Mouse (Mus musculus): ENCODE results near the gene Lrrk1.

The Lrrk1 gene

DNA sequence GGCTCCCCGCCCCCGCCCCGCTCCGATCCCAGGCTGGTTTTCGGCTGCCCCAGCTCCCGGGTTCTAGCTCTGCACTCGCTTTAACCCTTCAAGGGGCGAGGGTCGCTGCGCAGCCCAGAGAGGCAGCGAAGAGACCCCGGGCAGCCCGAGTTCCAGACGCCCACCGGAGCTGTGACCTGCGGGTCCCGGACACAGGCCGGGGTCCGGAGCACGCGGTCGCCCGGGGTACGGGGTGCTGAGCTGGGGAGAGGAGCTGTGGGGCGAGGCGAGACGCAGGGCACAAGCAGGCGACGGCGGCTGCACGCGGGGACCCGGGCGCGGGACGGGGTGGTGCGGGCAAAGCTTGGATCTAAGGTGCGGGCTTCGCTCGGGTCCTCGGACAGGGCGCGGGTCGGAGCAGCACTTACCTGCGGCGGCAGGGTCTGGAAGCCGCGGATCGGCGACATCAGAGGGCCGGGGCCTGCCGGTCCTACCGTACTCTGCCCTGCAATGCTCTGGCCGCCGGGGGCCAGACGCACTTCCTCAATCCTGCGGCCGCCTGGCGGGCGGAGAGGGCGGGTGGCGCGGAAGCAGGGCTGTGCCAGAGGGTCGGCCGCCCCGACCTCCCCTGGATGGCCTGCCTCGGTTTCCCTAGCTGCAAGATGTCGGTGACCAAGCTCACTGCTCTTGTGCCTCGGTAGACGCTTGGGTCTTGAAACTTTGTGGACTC is at the start of gene Lrrk1:
Gene Lrrk1, minus strand, starts transcription at position 538 of the 709 bp plus-strand sequence.
- DNase-seq (ENCODE audit: low spot score): no peak

DNA sequence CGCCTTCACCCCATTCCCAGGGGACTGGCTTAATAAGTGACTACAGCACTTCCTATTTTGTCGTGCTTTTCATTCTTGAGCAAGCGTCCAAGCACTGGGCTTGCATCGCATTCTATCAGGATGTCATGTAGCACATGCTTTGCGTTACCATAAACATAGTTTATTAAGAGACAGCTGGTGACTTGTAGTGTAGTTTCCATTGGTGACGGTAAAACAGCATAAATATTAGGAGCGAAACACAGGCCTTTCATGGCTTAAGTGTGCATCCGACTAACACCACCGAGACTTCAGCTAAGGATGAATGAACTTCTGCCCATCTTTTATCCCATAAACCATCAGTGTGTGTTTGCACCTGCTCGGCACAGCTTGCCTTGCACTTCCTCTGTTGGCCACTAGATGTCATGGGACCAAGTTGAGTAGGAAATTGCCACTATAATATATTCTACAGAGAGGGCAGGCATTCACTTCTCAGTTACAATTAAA is 46.3 kb upstream of the Lrrk1 start:
- DNase-seq (ENCODE audit: low spot score): no peak

GRCm38 (mm10) chr7:66427437-66428161 is 39.4 kb upstream of the Lrrk1 start, which contains the start of gene Aldh1a3:
TSS of gene Aldh1a3 (minus strand) at chr7:66427517.
- DNase-seq (ENCODE audit: low spot score): peak; percentile 62

GRCm38 (mm10) chr7:66427053-66427436 is 38.9 kb upstream of the Lrrk1 start:
- DNase-seq (ENCODE audit: low spot score): no peak

DNA sequence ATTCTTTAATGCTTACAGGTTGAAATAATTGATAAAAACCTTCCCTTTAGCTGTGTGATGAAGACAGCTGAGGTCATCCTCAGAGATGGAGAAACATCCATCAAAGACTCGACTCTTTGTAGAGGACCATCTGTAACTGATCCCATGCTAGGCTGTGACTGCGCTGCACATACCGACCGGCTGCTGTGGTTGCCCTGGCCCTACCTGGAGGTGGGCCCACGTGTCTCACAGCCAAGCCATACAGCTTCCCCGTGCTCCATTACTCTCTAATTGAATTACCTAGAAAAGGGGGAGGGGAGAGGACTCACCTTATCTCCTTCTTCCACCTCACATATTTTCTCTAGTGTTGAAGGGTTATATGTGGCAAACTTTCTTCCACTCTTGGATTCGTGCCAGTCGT is 33.8 kb upstream of the Lrrk1 start:
- DNase-seq (ENCODE audit: low spot score): no peak

DNA sequence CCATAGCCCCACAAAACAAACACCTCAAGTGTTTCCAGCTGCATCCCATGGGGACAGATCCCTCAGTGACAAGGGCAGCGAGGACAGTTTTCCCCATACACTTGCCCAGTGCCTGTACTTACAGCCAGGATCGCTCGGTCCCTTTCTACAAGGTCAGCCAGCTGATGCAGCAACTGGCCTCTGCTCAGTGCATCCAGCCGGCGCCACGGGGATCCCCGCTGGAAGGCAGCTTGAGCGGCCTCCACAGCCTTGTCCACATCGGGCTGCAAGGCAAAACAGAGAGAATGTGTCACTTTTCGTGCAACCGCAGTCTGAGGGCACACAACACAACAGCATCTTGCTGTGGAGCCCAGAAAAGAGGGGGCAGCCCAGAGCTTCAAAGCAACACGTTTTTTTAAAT is 30.8 kb upstream of the Lrrk1 start:
- peak; percentile 51 for DNase-seq (ENCODE audit: low spot score)

- DNase-seq (ENCODE audit: low spot score): no peak
These were observed 28.7 kb upstream of the Lrrk1 start for GRCm38 (mm10) chr7:66416829-66417228.

DNA sequence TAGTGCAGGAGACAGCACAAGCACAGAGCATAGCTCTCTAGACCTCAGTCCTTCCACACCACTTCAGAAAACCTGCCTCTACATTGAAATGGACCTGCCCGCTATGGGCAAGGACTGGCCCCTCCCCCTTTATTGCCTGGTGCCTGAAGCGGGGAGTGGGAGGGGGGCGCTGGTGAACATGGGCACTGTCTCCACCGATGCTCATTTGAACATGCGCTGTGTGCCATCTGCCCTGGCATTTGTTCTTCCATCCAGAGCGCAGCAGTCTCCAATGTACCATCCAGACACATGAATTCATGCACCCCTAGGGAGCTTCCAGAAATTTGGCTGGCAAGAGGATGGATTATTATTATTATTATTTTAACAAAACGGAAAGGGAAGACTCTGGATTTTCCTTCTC is 24.9 kb upstream of the Lrrk1 start:
- DNase-seq (ENCODE audit: low spot score): no peak

DNA sequence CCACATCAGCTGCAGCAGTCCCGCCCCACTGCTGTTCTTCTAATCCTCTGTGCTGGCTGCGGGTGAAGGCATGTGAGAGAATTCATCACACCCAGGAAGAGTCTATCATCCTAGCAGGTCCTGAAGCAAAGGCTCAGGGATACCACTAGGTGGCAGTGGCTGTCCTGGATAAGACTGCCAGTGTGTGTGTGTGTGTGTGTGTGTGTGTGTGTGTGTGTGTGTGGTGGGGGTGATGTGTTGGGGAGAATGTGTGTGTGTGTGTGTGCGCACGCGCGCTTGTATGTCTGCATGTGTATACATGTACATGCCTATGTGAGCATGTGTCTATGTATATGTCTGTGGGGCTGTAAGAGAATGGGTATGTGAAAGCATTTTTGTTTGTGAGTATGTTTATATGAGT is 21.3 kb upstream of the Lrrk1 start:
- DNase-seq (ENCODE audit: low spot score): no peak

DNA sequence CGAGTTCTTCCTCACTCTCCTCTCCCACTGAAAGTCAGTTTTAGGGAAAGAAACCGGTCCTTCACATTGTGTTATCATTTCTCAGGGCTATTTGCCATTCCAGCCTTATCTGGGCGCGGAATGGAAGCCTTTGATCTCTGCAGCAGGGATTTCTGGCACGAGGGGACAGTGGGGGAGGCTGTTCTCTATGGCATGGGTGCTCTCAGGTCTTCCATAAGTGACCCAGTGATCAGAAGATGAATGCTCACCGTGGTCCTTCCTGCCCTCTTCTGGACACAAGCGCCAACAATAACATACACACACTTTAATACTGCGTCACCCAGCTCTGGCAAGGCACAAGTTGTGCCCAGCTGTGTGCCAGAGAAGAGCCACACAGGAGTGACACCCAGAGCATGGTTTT is 18.8 kb upstream of the Lrrk1 start:
- peak; percentile 67 for DNase-seq (ENCODE audit: low spot score)

DNA sequence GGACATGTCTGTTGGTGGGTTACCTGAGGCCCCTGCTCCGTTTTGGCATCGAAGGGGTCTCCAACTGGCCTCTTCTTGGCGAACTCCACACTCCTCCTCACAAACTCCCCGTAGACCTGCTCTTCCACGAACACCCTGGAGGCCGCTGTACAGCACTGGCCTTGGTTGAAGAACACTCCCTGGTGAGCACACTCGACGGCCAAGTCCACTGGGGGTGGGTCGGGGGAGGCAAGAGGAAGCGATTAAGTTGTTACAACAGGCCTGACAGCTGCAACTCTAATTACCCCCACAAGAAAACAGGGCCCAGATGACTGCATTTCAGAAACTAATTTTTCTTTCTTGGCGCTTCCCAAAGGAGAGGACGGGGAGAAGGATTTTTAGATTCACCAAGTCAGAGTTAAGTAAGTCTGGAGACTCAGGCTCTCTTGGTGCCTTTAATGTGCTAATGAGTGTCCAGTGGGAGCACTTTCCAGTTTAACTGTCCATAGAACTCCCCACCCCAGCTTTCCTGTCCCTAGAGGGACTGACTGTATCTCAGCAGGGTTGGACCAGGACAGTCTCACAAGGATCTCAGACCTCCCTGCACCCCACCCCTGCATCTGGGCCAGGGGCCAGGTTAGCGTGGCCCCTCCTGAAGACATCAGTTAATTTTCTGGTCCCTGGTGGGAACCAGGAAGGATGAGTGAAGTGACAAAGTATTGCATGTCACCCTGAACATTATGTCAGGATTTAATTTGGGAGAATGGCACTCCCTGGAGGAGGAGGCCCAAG is 18.0 kb upstream of the Lrrk1 start:
- peak; percentile 62 for DNase-seq (ENCODE audit: low spot score)

DNA sequence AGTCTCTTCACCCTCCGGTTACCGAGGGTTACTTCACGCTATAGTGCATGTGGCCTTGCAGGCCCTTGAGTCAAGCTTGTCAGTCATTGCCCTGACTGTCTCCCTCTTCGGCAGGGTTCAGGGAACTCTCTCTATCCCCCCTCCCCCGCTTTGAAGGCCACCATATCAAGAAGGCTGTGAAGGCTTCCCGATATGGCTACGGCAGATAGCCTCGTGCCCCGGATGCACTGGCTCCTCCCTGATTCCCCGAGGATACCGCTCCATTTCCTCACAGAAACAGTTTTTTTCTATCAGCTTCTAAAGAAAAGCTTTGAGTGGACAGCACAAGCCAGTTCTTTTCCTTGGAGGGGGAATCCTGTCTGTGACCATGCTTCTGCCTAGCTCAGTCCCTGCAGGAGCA is 17.4 kb upstream of the Lrrk1 start:
- peak; percentile 75 for DNase-seq (ENCODE audit: low spot score)

DNA sequence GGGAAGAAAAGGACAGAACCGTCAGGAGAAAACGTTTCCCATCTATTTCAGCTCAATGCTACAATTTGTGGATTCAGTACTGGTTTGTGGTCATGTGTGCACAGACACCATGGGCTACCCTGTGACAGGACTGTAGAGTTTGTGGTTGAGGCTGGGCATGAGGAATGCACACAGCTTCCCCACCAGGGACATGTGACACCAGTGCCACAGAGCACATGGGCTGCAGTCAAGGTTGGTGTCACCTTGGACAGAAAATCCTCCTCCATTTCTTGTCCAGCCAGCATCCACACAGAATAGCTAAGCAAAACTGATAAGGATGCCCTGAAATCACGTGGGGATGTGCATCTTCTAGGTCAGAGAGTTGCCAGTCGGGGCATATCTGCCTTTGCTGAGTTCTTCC is 16.7 kb upstream of the Lrrk1 start:
- no peak for DNase-seq (ENCODE audit: low spot score)

GRCm38 (mm10) chr7:66404141-66404540 is 16.0 kb upstream of the Lrrk1 start:
- DNase-seq (ENCODE audit: low spot score): no peak

DNA sequence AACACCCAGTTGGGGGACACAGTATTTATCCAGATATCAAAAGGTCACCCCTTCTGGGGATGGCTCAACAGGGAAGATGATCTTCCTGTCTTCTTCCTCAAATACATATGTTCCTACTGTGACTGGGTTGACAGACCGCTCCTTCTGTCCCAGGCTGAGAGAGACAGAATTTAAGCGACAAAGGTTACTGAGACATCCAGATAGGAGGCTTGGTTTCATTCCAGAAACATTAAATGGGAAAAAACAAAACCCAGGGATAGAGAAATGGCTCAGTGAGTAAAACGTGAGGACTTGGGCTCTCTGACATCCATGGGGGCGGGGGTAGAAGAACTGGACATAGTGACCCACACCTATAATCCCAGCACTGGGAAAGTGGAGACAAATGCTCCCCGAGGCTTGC is 14.7 kb upstream of the Lrrk1 start:
- no peak for DNase-seq (ENCODE audit: low spot score)

DNA sequence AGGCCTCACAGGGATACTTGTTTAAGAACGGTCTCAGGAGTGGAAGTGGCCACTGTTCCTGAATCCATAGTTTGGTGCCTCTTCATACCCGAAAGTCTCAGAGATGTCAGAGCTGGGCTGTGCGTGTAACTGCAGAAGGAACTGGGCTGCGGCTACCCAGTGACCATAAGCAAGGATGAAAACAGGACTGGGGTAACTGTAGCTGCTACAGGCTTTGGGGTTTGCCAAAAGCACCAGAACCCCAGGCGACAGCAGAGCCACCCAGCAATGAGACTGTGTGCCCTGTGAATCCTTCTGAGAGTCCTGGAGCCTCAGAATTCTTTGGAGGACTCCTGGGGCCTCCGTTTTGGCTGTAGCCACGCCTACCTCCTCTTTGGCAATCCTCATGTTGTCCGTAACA is 13.5 kb upstream of the Lrrk1 start:
- DNase-seq (ENCODE audit: low spot score): no peak

- no peak for DNase-seq (ENCODE audit: low spot score)
These were observed 9.1 kb upstream of the Lrrk1 start for GRCm38 (mm10) chr7:66397288-66397687.

DNA sequence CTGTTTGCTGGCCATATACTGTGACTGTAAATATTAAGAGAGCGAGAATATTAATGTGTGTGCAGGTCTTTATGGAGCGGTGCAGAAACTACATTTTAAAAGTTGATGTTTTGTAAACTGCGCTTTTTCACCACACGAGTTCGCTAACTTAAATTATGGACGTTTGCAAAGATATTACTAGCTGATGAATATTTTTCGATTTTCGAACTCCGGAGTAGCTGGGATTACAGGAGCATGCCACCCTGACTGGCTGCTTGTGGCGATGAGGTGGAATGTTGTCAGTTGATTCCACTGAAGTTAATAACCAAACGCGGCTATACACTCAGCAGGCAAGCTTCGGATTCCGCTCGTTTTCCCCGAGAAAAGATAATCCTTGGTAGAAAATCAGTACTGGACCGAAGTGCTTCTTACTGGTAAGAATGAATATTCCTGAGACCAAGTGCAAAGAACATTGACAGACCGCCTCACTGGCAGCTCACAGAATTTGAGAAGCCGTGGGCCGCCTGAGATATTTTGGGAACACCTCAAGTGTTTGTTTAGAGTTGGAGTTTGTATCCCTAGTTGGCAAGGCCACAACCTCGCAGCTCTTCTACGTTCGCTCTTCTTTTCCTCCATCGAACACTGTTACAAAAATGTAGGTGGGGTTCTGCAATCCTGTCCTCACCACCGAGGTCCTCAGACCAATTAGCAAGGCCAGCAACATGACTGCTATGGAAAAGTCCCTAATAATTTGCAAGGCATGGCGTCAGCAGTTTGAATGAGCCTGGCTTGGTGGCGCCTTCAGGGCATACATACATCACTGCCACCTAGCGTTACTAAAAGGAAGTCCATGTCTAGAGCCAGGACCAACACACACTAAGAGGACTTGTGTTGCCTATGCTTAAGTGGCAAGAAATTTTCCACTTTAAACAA is 727 bp upstream of the Lrrk1 start:
- DNase-seq (ENCODE audit: low spot score): peak; percentile 51

DNA sequence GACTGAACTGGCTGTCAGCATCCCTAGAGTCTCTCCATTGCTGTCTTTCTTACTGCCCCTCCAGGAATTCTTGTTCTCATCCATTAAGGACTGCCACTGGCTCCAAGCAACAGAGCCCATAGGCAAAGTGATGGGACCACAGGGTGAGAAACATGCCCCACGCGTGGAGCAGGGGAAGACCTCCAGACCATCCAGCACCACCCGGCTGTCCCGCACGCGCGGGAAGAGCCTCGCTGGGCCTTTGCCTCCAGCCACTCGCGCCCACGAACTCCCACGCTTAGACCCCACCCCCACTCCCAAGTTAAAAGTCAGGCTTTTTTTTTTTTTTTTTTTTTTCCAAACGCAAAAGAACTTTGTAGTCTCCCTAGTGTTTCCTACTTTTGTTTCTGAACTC is 734 bp downstream of the Lrrk1 start:
- no peak for DNase-seq (ENCODE audit: low spot score)

GRCm38 (mm10) chr7:66386411-66386810 is 1.7 kb downstream of the Lrrk1 start:
- DNase-seq (ENCODE audit: low spot score): no peak

- no peak for DNase-seq (ENCODE audit: low spot score)
These were observed 2.3 kb downstream of the Lrrk1 start for GRCm38 (mm10) chr7:66385826-66386225.

DNA sequence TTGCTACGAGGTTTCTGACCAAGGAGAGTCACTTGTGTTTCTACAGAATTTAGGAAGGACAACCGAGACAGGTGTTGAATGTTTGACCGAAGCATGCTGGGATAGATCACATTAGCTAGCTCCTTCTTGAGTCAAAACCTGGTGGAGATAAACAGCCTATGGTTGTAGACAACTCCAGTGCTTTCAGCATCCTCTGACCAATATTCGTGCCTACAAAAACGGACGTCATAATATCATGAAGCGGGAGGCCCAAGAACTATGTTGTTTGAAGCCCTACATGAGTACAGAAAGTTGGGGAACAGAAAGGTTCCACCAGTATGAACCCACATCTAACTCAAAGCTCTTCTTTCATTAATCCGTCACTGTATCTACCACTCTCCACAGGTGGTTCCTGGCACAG is 3.3 kb downstream of the Lrrk1 start:
- no peak for DNase-seq (ENCODE audit: low spot score)

All from ovary, adult 18-20 months (tissue).